Mouse (Mus musculus): Measurements from ENCODE around the gene G430095P16Rik.

G430095P16Rik gene

GRCm38 (mm10) chr8:84722850-84723570 lies at the start of gene G430095P16Rik:
Gene G430095P16Rik, plus strand, starts transcription at chr8:84723007.
- DNase-seq (ENCODE audit: low spot score in 2 of 2) = peak; percentile 40 to 49

- no peak for DNase-seq (ENCODE audit: low spot score in 2 of 2)
These were observed 45.5 kb upstream of the G430095P16Rik start for GRCm38 (mm10) chr8:84677305-84677704.

GRCm38 (mm10) chr8:84681476-84681875 lies 41.3 kb upstream of the G430095P16Rik start:
- DNase-seq (ENCODE audit: low spot score in 2 of 2) = no peak

GRCm38 (mm10) chr8:84682257-84682656 lies 40.5 kb upstream of the G430095P16Rik start:
- no peak for DNase-seq (ENCODE audit: low spot score in 2 of 2)

- no peak for DNase-seq (ENCODE audit: low spot score in 2 of 2)
These were observed 38.3 kb upstream of the G430095P16Rik start for GRCm38 (mm10) chr8:84684537-84684936.

- DNase-seq (ENCODE audit: low spot score in 2 of 2) = peak in 1 of 2 experiments; percentile 18
These were observed 36.4 kb upstream of the G430095P16Rik start, which contains the start of gene Trmt1 for GRCm38 (mm10) chr8:84686191-84687002. Gene Trmt1, plus strand, starts transcription at chr8:84686307.

GRCm38 (mm10) chr8:84687003-84687704 lies 35.7 kb upstream of the G430095P16Rik start:
- DNase-seq (ENCODE audit: low spot score in 2 of 2) = peak; percentile 31 to 44

- DNase-seq (ENCODE audit: low spot score in 2 of 2) = peak; percentile 77 to 86
These were observed 35.1 kb upstream of the G430095P16Rik start, which contains the start of gene Nacc1 for GRCm38 (mm10) chr8:84687705-84688100. Gene Nacc1, minus strand, starts transcription at chr8:84687862.

- DNase-seq (ENCODE audit: low spot score in 2 of 2) = peak; percentile 81 to 84
These were observed 33.5 kb upstream of the G430095P16Rik start for GRCm38 (mm10) chr8:84689091-84689915.

GRCm38 (mm10) chr8:84693332-84693731 lies 29.5 kb upstream of the G430095P16Rik start:
- DNase-seq (ENCODE audit: low spot score in 2 of 2) = no peak

GRCm38 (mm10) chr8:84695140-84695539 lies 27.7 kb upstream of the G430095P16Rik start:
- no peak for DNase-seq (ENCODE audit: low spot score in 2 of 2)

- peak; percentile 59 to 62 for DNase-seq (ENCODE audit: low spot score in 2 of 2)
These were observed 25.4 kb upstream of the G430095P16Rik start for GRCm38 (mm10) chr8:84697166-84698130.

- no peak for DNase-seq (ENCODE audit: low spot score in 2 of 2)
These were observed 24.5 kb upstream of the G430095P16Rik start for GRCm38 (mm10) chr8:84698288-84698687.

- DNase-seq (ENCODE audit: low spot score in 2 of 2) = no peak
These were observed 23.8 kb upstream of the G430095P16Rik start for GRCm38 (mm10) chr8:84698929-84699401.

GRCm38 (mm10) chr8:84699861-84700322 lies 22.9 kb upstream of the G430095P16Rik start:
- peak; percentile 69 to 72 for DNase-seq (ENCODE audit: low spot score in 2 of 2)

GRCm38 (mm10) chr8:84700526-84700925 lies 22.3 kb upstream of the G430095P16Rik start:
- DNase-seq (ENCODE audit: low spot score in 2 of 2) = no peak

- DNase-seq (ENCODE audit: low spot score in 2 of 2) = peak in 1 of 2 experiments; percentile 11
These were observed 21.6 kb upstream of the G430095P16Rik start, which contains the start of gene Lyl1 for GRCm38 (mm10) chr8:84700941-84701911. Gene Lyl1, plus strand, starts transcription at chr8:84701457.

GRCm38 (mm10) chr8:84702561-84702960 lies 20.2 kb upstream of the G430095P16Rik start:
- no peak for DNase-seq (ENCODE audit: low spot score in 2 of 2)
